Mouse (Mus musculus) heart, embryonic 11.5 days (tissue): ENCODE results near the gene Grik5. TPM values are rescaled to one million over a fixed set of nuclear protein-coding genes. Genes with fewer than 3 reads are reported as not detected.

Experiments used
- ATAC-seq: fragments of 200-750 bp; cut with Nextera tagmentation; replicated peaks from 2 replicates; pipeline ENCODE4 v1.8.0; 2017; ENCODE audit warnings: moderate library complexity; ENCODE audit not compliant: insufficient number of reproducible peaks, low FRiP score, low TSS enrichment
- H3K27ac ChIP-seq: fragments of 300-500 bp; sonication (generic); 2 replicates; pipeline ENCODE4 v1.5.1; 2014; ENCODE audit warnings: mild to moderate bottlenecking, low read depth, low read length
- H3K27me3 ChIP-seq: fragments of 300-500 bp; sonication (generic); 2 replicates; pipeline ENCODE4 v1.6.1; 2014; ENCODE audit warnings: mild to moderate bottlenecking, low read length, mixed read lengths; ENCODE audit not compliant: control insufficient read depth, insufficient read depth
- H3K36me3 ChIP-seq: fragments of 300-500 bp; sonication (generic); 2 replicates; pipeline ENCODE4 v1.6.1; 2014; ENCODE audit warnings: mild to moderate bottlenecking, low read length, moderate library complexity, mixed read lengths; ENCODE audit not compliant: control insufficient read depth, insufficient read depth
- H3K4me1 ChIP-seq: fragments of 300-500 bp; sonication (generic); 2 replicates; pipeline ENCODE4 v1.6.1; 2014; ENCODE audit warnings: low read length; ENCODE audit not compliant: control insufficient read depth, insufficient read depth
- H3K4me2 ChIP-seq: fragments of 300-500 bp; sonication (generic); 2 replicates; pipeline ENCODE4 v1.6.1; 2014; ENCODE audit warnings: mild to moderate bottlenecking, moderate library complexity
- H3K4me3 ChIP-seq: fragments of 300-500 bp; sonication (generic); 2 replicates; pipeline ENCODE4 v1.5.1; 2014; ENCODE audit warnings: low read depth, low read length
- H3K9ac ChIP-seq: fragments of 300-500 bp; sonication (generic); 2 replicates; pipeline ENCODE4 v1.6.1; 2014; ENCODE audit warnings: mild to moderate bottlenecking, low read depth, low read length, moderate library complexity
- H3K9me3 ChIP-seq: fragments of 300-500 bp; sonication (generic); replicated peaks from 2 replicates; pipeline ENCODE4 v1.6.1; 2016; ENCODE audit warnings: low read length; ENCODE audit not compliant: control insufficient read depth
- WGBS: fragments of 180-500 bp; shearing (Covaris S2); extraction: QIAGEN DNeasy Blood & Tissue Kit; methylation state at CpG from one replicate; pipeline ENCODE4 v1.1.7; 2014; ENCODE audit not compliant: insufficient replicate concordance; 5-methylcytosine and 5-hydroxymethylcytosine counted together
- polyA plus RNA-seq: library from polyadenylated mRNA; unstranded; fragments of >200 nt; fragmentation: Nextera tagmentation; extraction: Ambion mirVana; gene quantifications from 2 replicates; pipeline ENCODE4 v1.2.1, GENCODE M21; 2014

Gene Grik5
- polyA plus RNA-seq, 1 experiment from 2014 or later, result 8.1 TPM

DNA sequence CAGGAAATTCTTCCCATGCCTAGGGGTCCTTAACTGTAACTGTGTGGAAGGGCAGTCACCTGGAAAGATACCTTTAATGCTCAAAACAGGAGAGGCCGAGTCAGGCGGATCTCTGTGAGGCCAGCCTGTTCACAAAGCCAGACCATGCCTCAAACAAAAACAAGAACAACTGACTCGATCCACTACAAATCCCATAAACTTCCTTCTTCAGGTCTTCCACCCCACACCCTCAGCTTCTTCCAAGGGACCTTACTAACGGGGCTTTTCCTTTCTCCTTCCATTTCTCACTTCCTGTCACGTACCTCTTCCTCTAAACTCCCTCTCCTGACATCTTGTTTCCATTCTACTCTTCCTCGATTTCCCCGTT lies 4.1 kb upstream of the Grik5 start:
- H3K4me1 ChIP-seq, result peaks cover 26% of the 10 kb centered on the region
- peaks cover 17% of the 10 kb centered on the region for H3K36me3 ChIP-seq
- peak overlapping the region; percentile 76 for H3K9ac ChIP-seq
- H3K27ac ChIP-seq, result peak overlapping the region; percentile 95
- no peaks in the 10 kb centered on the region for H3K27me3 ChIP-seq
- H3K4me2 ChIP-seq, result peak overlapping the region; percentile 80
- WGBS, result 20% methylated on average over 7 of the region's 7 CpGs
- peak overlapping the region; percentile 71 for H3K4me3 ChIP-seq
- H3K9me3 ChIP-seq, result no peaks in the 10 kb centered on the region
- ATAC-seq, result no peak

DNA sequence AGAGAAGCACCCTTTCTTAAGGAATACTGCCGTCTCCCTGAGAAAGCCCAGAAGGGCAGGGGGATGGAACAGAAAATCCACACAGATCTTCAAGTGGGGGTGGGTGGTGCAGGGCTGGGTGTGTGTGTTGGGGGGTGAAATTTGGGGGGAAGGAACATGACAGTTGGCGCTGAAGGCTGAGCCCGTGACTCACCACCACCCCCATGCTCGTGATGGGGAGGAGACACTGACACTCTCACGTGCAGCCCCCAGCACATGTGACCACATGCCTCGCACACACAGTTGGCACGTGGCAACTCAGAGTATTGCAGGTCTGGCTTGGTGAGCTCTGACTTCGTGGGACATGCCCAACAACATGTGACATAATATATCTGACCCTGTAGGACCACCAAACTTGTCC lies 1.8 kb upstream of the Grik5 start:
- no peak overlapping the region for H3K4me3 ChIP-seq
- peaks cover 34% of the 10 kb centered on the region for H3K4me1 ChIP-seq
- H3K9me3 ChIP-seq, result no peaks in the 10 kb centered on the region
- no peaks in the 10 kb centered on the region for H3K27me3 ChIP-seq
- no peak overlapping the region for H3K9ac ChIP-seq
- WGBS, result 85% methylated on average over 8 of the region's 8 CpGs
- ATAC-seq, result no peak
- H3K4me2 ChIP-seq, result no peak overlapping the region; the same call in 1 of the 2 replicates
- no peak overlapping the region for H3K27ac ChIP-seq
- H3K36me3 ChIP-seq, result no peaks in the 10 kb centered on the region

DNA sequence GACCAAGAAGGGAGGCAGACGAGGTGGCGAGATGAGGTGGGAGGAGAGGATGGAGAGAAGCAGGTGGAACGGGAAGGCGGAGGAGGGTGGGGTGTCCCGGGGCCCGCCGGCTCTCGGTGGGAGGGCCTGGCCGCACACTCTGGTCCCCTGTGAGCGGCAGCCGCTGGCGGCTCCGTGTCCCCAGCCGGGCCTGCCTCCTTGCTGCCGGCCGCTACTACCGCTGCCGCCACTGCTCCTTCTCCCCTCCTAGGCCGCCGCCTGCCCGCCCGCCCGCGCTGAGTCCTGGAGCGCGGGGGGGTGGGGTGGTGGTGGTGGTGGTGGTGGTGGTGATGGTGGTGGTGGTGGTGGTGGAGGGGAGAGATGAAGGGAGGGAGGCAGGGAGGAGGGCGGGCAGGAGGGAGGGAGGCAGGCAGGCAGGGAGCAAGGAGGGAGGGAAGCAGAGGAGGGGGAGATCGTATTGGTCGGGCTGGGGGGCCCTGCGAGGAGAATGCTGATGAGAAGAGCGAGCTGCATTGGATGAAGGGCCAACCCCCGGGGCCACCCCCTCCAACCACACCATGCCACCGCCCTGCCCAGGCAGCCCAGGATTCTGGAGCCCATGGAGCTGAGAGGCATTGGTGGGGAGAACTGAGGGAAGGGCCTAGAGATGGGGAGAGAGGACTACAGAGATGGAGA lies 707 bp upstream of the Grik5 start:
- peak overlapping the region; percentile 70 for H3K4me3 ChIP-seq
- peak overlapping the region; percentile 80 for H3K27ac ChIP-seq
- peaks cover 24% of the 10 kb centered on the region for H3K4me1 ChIP-seq
- peaks cover under 1% of the 10 kb centered on the region; the same call in 1 of the 2 replicates for H3K36me3 ChIP-seq
- 1% methylated on average over 21 of the region's 33 CpGs for WGBS
- H3K27me3 ChIP-seq, result no peaks in the 10 kb centered on the region
- H3K9ac ChIP-seq, result peak overlapping the region; percentile 80
- H3K4me2 ChIP-seq, result peak overlapping the region; percentile 83
- no peaks in the 10 kb centered on the region for H3K9me3 ChIP-seq
- ATAC-seq, result 0 out of 2 replicates have a peak, but pooled peaks have one; percentile 1

DNA sequence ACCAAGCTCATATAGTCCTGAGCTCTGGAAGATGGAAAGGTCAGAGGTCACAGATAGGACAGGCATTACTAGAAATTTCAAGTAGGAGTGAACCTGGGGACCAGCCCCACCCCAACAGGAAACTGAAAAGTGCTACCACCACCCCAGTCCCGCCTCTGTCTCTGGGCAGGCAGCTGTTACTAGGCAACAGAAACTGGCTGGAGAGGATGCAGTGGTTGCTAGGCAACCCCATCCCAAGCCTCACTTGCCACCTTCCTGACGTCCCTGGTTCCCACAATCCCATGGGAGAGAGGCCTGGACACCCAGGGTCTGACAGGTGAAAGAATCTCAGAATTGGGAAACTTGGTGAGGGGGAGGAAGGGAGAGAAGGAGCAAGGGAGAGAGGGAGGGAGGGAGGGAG lies 3.4 kb downstream of the Grik5 start:
- Histone ChIP-seq H3K4me2 (no peak overlapping the region), H3K36me3 (peaks cover 26% of the 10 kb centered on the region), H3K9ac (no peak overlapping the region), H3K27me3 (no peaks in the 10 kb centered on the region), H3K9me3 (no peaks in the 10 kb centered on the region), H3K4me1 (peaks cover 17% of the 10 kb centered on the region), H3K27ac (no peak overlapping the region), H3K4me3 (no peak overlapping the region)
- WGBS, result 52% methylated on average over 2 of the region's 2 CpGs
- no peak for ATAC-seq

DNA sequence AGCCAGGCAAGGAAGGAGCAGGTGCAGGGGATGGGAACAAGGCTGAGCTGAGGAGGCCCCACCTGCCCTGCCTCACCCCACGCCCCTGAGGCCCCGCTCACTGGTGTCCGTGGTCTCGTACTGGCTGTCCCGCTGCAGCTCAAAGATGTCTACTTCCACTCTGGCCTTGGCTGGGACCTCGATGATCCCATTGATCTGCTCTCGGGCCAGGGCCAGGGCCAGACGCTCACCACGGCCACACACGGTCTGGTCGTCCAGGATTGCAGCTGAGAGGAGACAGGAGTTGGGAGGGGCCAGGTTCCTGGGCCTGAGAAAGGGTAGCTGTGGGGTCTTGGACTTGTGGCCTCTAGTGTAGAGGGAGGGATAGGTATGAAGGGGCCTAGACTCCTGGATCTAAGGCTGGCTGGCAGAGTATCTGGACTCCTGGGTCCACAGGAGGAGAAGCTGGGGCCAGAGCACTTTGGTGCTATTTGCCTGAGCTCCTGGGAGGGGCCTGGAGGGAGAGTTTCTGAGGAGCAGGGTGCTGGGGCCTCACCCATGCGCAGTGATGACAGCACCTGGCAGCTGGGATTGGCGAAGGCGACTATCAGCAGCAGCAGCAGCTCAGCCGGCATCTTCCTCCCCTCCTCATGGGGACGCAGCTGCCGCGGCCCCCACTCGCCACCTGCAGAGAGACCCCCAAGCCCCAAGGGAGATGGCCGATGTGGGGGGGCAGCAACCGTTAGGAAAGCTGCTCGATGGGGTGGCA lies 4.1 kb downstream of the Grik5 start:
- no peak for ATAC-seq
- Histone ChIP-seq H3K36me3 (peaks cover 32% of the 10 kb centered on the region), H3K4me3 (no peak overlapping the region), H3K27me3 (no peaks in the 10 kb centered on the region), H3K9me3 (no peaks in the 10 kb centered on the region), H3K27ac (no peak overlapping the region), H3K4me2 (no peak overlapping the region), H3K9ac (no peak overlapping the region), H3K4me1 (peaks cover 12% of the 10 kb centered on the region)
- WGBS, result 88% methylated on average over 22 of the region's 22 CpGs

DNA sequence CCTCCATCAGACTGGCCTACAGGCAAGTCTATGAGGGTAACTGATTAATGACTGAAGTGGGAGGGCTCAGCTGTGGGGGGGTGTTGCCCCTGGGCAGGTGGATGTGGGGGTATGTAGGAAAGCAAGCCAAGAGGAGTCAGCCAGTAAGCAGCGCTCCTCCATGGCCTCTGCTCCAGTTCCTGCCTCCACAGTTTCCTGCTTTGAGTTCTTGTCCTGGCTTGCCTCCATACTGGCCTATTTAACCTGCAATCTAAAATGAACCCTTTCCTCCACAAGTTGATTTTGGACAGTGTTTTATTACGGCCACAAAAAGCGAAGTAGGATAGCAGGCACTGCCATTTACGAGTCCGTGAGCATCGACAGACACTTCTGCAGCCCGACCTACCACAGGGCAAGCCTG lies 4.8 kb downstream of the Grik5 start:
- Histone ChIP-seq H3K4me1 (peaks cover 11% of the 10 kb centered on the region), H3K9me3 (no peaks in the 10 kb centered on the region), H3K27ac (no peak overlapping the region), H3K27me3 (no peaks in the 10 kb centered on the region), H3K4me3 (no peak overlapping the region), H3K4me2 (no peak overlapping the region), H3K36me3 (peaks cover 39% of the 10 kb centered on the region), H3K9ac (no peak overlapping the region)
- WGBS, result 89% methylated on average over 7 of the region's 7 CpGs
- ATAC-seq, result no peak

DNA sequence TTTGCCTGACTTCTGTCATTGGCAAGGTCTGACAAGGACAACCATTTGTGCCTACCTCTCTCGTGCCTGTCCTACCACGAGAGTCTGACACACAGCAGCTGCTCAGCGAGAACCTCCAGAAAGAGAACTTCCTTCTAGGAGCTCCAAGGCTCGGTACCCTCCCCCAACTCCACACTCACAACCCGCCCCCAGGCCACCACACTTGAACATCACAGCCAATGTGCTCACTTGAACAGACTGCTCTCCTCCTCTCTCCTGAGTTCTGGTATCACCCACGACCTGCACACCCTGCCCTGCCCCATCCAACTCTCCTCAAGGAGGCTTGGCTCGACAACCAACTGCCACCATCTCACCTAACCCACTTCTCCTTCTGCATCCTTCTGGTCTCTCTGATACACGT lies 8.2 kb downstream of the Grik5 start:
- H3K4me2 ChIP-seq, result no peak overlapping the region
- H3K9ac ChIP-seq, result no peak overlapping the region
- no peak overlapping the region for H3K4me3 ChIP-seq
- 75% methylated on average over 8 of the region's 8 CpGs for WGBS
- H3K27me3 ChIP-seq, result no peaks in the 10 kb centered on the region
- H3K27ac ChIP-seq, result no peak overlapping the region
- H3K9me3 ChIP-seq, result no peaks in the 10 kb centered on the region
- ATAC-seq, result no peak
- peaks cover 57% of the 10 kb centered on the region for H3K36me3 ChIP-seq
- no peaks in the 10 kb centered on the region for H3K4me1 ChIP-seq

DNA sequence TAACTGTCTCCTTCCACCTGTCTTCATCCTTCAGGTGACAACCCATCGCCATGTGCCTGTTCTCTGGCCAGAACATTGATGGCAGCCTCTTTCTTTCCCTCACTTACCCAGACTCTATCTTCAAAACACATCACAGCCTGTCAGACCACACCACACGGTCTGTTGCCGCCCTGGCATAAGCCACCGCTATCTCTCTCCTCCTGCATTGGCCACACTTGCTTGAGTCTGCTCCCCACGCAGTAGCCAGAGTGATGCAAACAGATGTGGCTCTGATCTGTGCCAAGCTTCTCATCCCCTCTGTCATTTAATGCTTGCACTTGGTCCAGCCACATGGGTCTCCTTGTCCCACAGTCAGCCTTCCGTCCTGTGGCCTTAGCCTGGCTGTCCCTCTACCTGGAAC lies 8.8 kb downstream of the Grik5 start:
- Histone ChIP-seq H3K9ac (no peak overlapping the region), H3K4me2 (no peak overlapping the region), H3K4me1 (no peaks in the 10 kb centered on the region), H3K36me3 (peaks cover 59% of the 10 kb centered on the region), H3K4me3 (no peak overlapping the region), H3K9me3 (no peaks in the 10 kb centered on the region), H3K27me3 (no peaks in the 10 kb centered on the region), H3K27ac (no peak overlapping the region)
- no peak for ATAC-seq
- 84% methylated on average over 6 of the region's 6 CpGs for WGBS

DNA sequence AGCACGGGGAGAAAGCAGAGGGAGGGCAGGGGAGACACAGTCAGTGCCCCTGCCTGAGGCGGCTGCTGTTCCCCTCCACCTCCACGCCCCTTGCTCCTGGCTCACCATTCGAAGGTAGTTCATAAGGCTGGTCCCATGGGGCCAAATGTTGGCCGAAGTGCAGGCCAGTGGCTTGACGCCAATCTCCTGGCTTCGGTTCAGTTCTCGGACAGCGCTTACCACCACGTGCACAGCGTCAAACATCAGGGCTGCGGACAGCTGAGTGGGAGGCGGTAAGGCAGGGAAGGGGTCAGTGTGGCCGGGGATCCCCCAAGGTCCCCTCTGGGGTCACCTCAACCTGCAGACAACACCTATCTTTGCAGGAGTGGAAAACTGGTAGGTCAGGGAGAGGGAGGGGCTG lies 13.3 kb downstream of the Grik5 start:
- Histone ChIP-seq H3K4me2 (no peak overlapping the region), H3K27ac (no peak overlapping the region), H3K27me3 (no peaks in the 10 kb centered on the region), H3K9ac (no peak overlapping the region), H3K9me3 (no peaks in the 10 kb centered on the region), H3K4me1 (peaks cover 10% of the 10 kb centered on the region), H3K4me3 (no peak overlapping the region), H3K36me3 (peaks cover 60% of the 10 kb centered on the region)
- 81% methylated on average over 14 of the region's 14 CpGs for WGBS
- no peak for ATAC-seq
